Mouse (Mus musculus) kidney, postnatal 14 days (tissue): ENCODE measurements at regions not wholly inside any gene's neighbourhood (a gene's known extent, or its start where the extent isn't known, plus 50 kb on each side); places are given as distances from the start of the nearest gene placed in this dataset.
A peak's percentile ranks its signal among the peaks of the same experiment; 100 is the strongest.
"Not testable (repeated sequence)": the region's sequence is repeated elsewhere in the genome, so short reads cannot be mapped to it uniquely, and the experiment has no call there.

Experiments used
- DNase-seq: peaks from one replicate; pipeline ENCODE4 v3.0.0; 2022; ENCODE audit warnings: mixed read lengths

DNA sequence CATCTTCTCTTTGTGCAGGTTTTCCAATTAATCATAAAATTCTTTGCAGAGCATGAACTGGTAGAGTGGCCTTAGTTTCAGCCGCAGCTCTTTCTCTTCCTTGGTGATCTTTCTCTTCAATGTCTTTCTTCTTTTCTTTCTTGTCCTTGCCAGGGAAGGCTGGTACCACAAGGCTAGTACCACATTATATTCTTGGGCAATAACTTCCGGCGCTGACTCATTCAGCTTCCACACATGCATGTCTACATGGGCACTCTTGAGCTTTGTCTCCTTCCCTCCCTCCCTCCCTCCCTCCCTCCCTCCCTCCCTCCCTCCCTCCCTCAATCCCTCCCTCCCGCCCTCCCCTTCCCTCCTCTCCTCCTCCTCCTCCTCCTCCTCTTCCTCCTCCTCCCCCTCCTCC is 98.1 kb upstream of the Pwp1 start:
- not testable (repeated sequence) for DNase-seq

DNA sequence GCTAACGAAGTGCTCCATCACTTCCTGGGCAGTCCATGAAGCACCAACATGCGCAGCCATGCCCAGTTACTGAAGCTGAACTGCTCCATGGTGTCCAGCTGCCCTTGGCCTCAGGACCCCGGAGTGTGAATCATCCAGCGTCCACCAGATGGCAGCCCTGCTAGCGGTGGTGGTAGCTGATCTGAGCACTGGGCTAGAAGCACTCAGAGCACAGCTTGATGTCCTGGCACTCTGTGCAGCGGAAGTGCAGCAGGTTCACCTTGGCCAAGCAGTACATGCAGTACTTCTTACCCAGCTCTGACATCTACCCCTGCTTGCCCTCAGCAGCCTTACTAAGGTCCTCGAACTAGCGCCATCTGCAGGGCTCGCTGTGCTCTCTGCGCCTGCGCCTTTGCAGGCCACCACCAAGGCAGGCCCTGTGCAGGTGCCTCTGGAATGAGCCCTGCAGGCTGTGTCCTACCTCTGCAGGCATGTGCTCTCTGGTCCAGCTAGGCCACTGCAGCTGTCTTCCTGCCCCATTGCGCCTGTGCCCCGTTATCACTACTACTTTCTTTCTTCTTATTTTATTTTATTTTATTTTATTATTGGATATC is 97.4 kb upstream of the Pwp1 start:
- DNase-seq, result peak; percentile 22

DNA sequence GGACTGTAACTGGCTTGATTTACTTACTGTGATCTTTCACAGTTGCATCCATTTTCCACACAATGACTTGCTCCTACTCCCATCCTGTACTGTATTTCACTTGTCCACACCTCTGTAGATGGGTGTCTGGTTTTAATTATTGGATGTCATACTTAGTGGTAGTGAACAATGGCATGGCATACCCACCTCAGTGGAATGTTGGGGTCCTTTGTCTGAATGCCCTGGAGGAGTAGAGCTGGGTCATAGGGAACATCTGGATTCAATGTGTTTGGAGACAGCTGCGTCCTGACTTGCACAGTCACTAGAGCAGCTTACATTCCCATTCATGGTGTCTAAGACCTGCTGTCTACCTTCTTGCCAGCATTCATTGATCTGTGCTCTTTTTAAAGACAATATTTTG is 91.5 kb upstream of the Pwp1 start:
- no peak for DNase-seq

DNA sequence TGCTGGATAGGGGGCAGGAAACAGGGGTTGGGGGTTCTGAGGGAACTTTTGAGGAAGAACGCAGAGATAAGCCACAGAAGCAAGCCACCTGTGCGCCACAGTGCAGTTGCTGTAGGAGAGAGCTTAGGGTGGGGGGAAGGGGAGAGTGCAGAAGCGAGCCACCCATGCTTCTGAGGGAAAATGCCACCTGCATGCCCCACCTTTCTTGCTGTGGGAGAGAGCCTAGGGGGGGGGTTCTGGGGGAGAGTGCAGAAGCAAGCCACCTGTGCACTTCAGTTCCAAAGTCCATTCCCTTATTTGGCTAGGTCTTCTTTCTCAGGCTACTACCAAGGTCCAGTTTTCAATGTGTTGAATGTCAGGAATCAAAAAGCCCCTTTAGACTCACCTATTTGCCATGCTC is 90.3 kb upstream of the Pwp1 start:
- no peak for DNase-seq

DNA sequence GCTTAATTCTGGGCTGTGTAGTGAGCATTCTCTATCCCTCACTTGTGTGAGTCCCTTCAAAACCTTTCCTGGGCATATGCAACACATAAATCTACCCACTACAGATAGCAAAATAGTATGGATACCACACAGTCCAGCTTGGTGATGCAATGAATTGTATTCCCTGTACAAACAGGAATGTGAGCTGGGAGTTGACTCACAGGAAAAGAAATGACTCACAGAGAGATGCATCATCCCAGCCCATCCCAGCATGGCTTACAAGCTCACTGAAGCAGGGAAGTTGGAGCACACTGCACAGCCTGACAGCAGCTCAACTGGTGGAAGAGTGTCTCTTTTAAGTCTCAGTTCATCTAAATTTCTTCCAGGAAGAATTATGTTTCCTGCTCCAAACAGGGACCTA is 89.7 kb upstream of the Pwp1 start:
- DNase-seq, result not testable (repeated sequence)

DNA sequence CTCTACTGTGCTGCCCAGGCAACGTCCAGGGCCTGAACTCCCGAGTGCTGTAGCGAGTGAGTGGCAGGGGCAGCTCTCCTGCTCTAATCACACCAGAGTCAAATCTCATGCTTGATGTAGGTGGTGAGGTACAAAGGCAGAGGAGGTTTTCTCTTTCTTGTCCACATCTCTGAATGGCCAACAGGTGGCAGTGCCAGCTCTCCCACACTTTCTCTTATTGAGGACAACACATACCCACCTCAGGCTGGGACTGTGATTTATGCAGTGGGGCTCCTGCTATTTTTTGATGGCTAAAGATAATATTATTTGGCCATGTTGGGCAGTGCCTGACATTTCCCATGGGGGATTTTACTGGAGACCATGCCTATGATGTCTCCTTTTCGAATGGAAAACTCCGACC is 87.3 kb upstream of the Pwp1 start:
- peak; percentile 5 for DNase-seq

DNA sequence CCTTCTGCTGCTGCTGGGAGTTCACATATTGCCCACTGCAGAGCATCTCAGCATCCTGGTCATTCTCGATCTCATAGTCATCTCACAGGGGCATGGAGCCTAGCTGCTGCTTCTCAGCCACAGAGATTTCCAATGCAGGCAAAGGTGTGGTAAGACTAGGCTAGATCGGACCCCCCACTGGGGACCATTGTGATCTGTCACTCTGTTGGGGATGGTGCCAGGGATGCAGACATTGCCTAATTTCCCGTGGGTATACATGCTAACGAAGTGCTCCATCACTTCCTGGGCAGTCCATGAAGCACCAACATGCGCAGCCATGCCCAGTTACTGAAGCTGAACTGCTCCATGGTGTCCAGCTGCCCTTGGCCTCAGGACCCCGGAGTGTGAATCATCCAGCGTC is 83.9 kb upstream of the Pwp1 start:
- not testable (repeated sequence) for DNase-seq

DNA sequence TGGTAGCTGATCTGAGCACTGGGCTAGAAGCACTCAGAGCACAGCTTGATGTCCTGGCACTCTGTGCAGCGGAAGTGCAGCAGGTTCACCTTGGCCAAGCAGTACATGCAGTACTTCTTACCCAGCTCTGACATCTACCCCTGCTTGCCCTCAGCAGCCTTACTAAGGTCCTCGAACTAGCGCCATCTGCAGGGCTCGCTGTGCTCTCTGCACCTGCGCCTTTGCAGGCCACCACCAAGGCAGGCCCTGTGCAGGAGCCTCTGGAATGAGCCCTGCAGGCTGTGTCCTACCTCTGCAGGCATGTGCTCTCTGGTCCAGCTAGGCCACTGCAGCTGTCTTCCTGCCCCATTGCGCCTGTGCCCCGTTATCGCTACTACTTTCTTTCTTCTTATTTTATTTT is 83.5 kb upstream of the Pwp1 start:
- DNase-seq, result not testable (repeated sequence)

DNA sequence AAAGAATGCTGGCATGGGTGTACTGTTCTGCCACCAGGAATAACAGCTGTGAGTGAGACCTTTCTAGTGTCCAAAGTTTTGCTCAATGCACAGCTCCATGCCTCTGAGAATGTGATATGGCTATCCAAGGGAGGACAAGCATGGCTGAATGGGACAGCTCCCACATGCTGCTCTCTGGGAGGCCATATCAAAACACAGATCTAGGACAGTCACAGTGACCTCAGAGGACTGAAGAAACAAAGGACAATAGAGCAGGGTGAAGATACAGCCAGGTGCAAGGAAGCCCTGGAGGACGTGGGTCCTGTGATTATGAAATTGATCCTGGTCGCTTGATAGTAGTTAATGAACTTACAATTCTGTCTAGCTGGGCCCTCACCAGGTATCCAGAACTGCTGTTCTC is 79.7 kb upstream of the Pwp1 start:
- not testable (repeated sequence) for DNase-seq

DNA sequence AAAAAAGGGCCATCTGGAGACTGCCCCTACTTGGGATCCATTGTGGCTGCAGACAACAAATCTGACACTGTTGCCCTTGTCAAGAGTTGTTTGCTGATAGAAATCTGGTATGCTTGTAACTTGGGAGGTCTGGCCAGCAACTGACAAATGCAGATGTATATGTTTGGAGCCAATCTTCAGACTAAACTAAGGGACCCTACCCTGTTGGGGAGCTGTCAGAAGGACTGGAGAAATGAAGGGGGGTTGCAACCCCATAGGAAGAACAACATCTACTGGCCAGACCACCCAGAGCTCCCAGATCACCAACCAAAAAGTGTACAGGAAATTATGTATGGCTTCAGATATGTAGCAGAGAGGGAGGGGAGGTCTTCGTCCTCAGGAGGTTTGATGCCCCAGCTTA is 54.3 kb upstream of the Pwp1 start:
- DNase-seq, result no peak
